Mouse (Mus musculus): ENCODE data around the gene Zfp763. TPM values are rescaled to one million over a fixed set of nuclear protein-coding genes. Genes with fewer than 3 reads are reported as not detected.

Zfp763 gene
- 2.8 and 3.1 TPM in 2 replicates for polyA plus RNA-seq (2015; fragmentation: Nextera tagmentation; extraction: Ambion mirVana)

GRCm38 (mm10) chr17:33032900-33033891 is at the start of gene Zfp763:
Gene Zfp763 (minus strand): TSS chr17:33033402.

GRCm38 (mm10) chr17:33067958-33068357 is 34.8 kb upstream of the Zfp763 start, which contains the start of gene 4921501E09Rik:
Gene 4921501E09Rik (minus strand): TSS chr17:33068058.

GRCm38 (mm10) chr17:32992699-32993474 is 40.3 kb downstream of the Zfp763 start, which contains the start of gene Zfp952:
Gene Zfp952 (plus strand): TSS chr17:32993129.

Other genes with a start within 250 kb of the Zfp763 start
- 21.6 TPM in 2 replicates for gene Zfp871, start 245.1 kb downstream of the Zfp763 start, polyA plus RNA-seq (2015; fragmentation: Nextera tagmentation; extraction: Ambion mirVana)
- 6.3 and 7.3 TPM in 2 replicates for gene Zfp811, start 223.5 kb downstream of the Zfp763 start, polyA plus RNA-seq (2015; fragmentation: Nextera tagmentation; extraction: Ambion mirVana)
- 4.2 and 5.7 TPM in 2 replicates for gene Zfp799, start 203.1 kb downstream of the Zfp763 start, polyA plus RNA-seq (2015; fragmentation: Nextera tagmentation; extraction: Ambion mirVana)
- 3.1 and 3.5 TPM in 2 replicates for gene Zfp870, start 141.8 kb downstream of the Zfp763 start, polyA plus RNA-seq (2015; fragmentation: Nextera tagmentation; extraction: Ambion mirVana)
- not detected in 2 replicates for gene Cyp4f14, start 116.1 kb downstream of the Zfp763 start, polyA plus RNA-seq (2015; fragmentation: Nextera tagmentation; extraction: Ambion mirVana)
- gene Cyp4f13, start 86.0 kb downstream of the Zfp763 start, polyA plus RNA-seq (2015; fragmentation: Nextera tagmentation; extraction: Ambion mirVana), result 16.0 and 18.7 TPM in 2 replicates
- gene Zfp472, start 67.6 kb downstream of the Zfp763 start, polyA plus RNA-seq (2015; fragmentation: Nextera tagmentation; extraction: Ambion mirVana), result 4.0 and 4.2 TPM in 2 replicates
- 5.5 and 6.2 TPM in 2 replicates for gene Zfp952, start 40.3 kb downstream of the Zfp763 start, polyA plus RNA-seq (2015; fragmentation: Nextera tagmentation; extraction: Ambion mirVana)
- gene 4921501E09Rik, start 34.7 kb upstream of the Zfp763 start, polyA plus RNA-seq (2015; fragmentation: Nextera tagmentation; extraction: Ambion mirVana), result not detected in 2 replicates
- 2.8 and 3.8 TPM in 2 replicates for gene Zfp563, start 55.9 kb upstream of the Zfp763 start, polyA plus RNA-seq (2015; fragmentation: Nextera tagmentation; extraction: Ambion mirVana)
- not detected in 2 replicates for gene Morc2b, start 106.3 kb upstream of the Zfp763 start, polyA plus RNA-seq (2015; fragmentation: Nextera tagmentation; extraction: Ambion mirVana)
- not detected in 2 replicates for gene Olfr55, start 135.0 kb upstream of the Zfp763 start, polyA plus RNA-seq (2015; fragmentation: Nextera tagmentation; extraction: Ambion mirVana)
- gene Olfr239, start 157.9 kb upstream of the Zfp763 start, polyA plus RNA-seq (2015; fragmentation: Nextera tagmentation; extraction: Ambion mirVana), result 0.04 TPM in 1 of 2 replicates, not detected in the other
- not detected in 2 replicates for gene Olfr1564, start 188.3 kb upstream of the Zfp763 start, polyA plus RNA-seq (2015; fragmentation: Nextera tagmentation; extraction: Ambion mirVana)
- 6.0 and 6.9 TPM in 2 replicates for gene Zfp955a, start 221.7 kb upstream of the Zfp763 start, polyA plus RNA-seq (2015; fragmentation: Nextera tagmentation; extraction: Ambion mirVana)
- gene Olfr63, start 231.3 kb upstream of the Zfp763 start, polyA plus RNA-seq (2015; fragmentation: Nextera tagmentation; extraction: Ambion mirVana), result not detected in 2 replicates

Data from urinary bladder, postnatal 0 days (tissue).